Mouse (Mus musculus): Measurements from ENCODE around the gene Pitpnm3.
"Not testable (repeated sequence)": the region's sequence is repeated elsewhere in the genome, so short reads cannot be mapped to it uniquely, and the experiment has no call there.

Pitpnm3 gene

DNA sequence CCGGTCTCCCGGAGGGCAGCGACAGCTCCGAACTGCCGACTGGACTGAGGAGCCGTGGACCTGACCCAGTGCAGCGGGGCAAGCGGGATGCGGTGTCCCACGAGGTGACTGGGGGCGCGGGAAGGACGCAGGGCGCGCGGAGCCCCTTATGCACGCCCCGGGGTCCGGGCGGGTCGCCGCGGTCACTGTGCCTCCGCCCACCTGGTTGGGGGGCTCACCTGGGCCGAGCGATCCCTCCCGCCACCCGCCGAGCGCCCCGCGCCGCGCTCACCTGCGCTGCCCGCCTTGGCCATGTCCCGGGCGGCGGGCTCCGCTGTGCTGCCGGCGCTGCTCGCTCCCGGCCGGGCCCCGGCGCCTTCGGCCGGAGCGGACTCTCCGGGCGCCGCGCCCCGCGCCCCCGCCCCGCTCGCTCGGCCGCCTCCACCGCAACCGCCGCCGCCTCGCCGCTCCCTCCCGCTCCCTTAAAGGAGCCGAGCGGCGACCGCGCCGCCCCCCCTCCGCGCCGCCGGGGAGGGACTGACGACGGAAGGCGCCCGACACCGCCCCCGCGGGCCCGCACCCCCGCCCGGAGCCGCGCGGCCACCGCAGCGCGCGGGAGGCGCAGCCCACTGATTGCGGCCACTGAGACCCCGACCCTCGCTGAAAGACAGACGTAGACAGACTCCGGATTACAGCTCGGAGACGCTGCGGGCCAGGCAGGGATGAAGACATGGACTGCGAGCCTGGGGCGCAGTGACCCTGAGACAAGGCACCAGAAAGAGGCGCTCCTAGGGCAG lies at the start of gene Pitpnm3:
TSS of gene Pitpnm3 (minus strand) at position 396 of the 776 bp plus-strand sequence.
- DNase-seq: peak; percentile 70

DNA sequence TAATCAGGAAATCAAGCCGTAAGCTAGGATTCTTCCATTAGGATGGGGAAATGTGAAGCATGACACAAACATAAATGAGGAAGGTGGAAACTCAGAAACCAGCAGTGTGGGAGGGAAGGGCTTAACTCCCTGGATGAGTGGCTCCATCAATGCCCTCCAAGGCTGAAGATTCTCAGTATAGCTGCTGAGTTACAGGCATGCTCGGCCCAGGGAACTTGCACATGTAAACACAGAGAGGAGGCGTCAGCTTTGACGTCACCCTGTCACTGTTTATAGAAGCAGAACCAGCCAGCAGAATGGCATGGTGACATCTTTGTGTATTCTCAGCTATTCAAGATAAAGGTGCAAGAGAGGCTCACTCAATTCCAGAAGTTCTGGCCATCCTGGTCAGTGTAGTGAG lies 48.7 kb upstream of the Pitpnm3 start:
- no peak for DNase-seq

DNA sequence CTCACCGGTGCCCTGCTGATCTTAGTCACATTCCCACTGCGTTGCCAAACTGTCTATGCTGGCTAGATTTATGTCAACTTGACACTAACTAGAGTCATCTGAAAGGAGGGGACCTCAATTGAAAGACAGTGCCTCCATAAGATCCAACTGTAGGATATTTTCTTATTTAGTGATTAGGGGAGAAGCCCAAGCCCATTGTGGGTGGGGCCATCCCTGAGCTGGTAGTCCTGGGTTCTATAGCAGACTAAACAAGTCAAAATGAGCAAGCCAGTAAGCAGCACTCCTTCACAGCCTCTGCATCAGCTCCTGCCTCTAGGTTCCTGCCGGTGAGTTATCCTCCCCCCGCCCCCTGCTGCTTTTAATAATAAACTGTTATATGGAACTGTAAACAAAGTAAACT lies 45.6 kb upstream of the Pitpnm3 start:
- DNase-seq: no peak

DNA sequence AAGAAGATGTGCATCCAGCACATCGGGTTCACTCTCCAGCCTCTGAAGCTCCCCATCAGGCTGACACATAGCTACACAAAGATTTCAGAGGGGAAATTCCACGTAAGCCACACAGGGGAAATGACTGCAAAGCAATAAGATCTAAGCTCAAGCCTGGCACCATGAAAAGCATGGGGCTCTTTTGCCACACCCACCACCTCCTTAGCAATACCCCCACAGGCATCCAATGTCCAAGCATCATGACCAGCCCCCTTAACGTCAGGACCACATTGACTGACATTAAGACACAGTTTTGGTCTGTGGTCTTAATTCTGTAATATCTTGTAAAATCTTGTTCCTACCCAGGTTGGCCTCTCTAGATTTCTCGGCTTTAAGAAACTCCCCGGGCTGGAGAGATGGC lies 45.0 kb upstream of the Pitpnm3 start:
- no peak for DNase-seq

DNA sequence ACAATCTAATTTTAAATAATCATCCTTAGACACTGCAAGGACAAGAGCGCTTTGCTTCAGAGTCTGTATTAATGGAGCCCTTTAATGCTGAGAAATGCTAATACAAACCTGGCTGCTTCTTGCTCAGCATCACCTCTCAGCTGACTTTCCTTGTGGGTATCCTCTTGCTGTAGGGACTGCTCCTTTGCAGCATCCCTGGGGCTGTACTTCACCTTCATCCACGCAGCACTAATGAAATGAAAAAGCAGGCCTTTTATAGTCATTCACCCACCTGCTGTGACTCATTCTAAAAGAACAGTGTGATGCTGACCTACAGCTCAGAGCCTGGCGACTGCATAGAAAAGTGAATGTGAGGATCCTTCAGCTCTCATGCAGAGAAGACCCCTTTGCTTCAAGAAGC lies 41.0 kb upstream of the Pitpnm3 start:
- no peak for DNase-seq

DNA sequence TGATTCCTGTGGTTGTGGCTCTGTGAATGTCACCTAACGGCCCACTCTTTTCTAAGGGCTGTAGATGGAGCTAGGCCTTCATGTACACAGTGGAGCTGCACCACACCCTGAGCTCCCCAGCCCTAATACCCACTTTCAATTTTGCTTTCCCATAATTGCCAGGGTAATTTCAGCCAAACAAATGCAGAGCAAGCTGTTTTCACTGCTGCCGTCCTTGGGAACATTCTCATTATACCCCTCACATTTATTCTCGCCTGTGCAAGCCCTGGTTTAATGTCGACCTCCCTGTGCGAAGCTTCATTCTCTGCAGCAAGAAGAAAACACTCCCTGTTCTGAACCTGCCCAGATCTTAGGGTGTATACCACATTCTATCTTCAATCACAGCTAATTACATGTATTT lies 40.4 kb upstream of the Pitpnm3 start:
- no peak for DNase-seq

DNA sequence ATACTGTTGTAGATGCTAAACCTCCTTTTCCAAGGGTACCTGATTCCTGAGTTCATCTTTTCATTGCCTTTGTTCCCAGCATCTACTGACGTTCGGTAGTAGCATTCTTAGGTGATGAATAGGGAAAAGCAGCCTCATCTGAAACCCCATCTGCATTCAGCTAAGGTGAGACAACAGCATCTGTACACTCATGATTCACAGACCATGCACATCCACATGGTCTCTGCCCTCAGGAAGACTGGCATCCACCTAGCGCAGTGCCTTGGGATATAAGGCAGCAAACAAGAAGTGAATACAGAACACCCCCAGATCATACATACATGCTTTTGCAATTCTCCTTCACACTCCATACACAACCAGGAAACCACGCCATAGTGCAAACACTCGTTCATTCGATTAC lies 39.1 kb upstream of the Pitpnm3 start:
- DNase-seq: no peak

DNA sequence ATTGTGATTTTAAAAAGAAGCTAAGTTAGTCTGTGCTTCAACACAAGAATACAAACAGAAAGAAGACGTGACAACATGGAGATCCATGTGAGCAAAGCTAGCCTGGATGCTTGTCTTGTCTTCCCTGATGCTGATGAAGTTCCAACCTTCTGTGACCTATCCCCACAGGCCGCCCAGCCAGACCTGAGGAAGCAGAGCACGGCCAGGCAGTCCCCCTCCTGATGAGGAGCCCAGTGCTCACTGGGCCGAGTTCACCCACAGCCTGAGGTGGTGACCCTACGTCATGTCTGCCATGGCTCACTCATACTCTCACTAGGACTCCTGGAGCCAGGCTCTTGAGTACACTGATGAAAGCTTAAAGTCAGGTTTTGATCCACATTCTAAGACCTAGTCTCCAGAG lies 37.9 kb upstream of the Pitpnm3 start:
- DNase-seq: no peak

DNA sequence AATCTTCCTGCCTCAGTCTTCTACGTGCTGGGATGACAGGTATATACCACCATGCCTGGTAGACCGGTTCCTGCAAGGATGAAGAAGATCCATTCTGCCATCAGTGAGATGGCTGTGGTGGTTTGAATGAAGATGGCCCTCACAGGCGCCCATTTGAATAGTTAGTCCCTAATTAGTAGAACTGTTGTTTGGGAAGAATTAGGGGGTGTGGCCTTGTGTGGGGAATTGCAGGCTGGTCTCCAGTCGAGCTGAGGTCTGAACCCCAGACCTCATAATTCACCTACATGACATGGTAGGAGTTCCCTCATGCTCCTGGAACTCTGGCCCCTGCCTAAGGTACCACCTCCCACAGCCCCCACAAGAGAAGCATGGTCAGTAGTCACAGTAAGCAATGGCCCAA lies 36.3 kb upstream of the Pitpnm3 start:
- DNase-seq: not testable (repeated sequence)

DNA sequence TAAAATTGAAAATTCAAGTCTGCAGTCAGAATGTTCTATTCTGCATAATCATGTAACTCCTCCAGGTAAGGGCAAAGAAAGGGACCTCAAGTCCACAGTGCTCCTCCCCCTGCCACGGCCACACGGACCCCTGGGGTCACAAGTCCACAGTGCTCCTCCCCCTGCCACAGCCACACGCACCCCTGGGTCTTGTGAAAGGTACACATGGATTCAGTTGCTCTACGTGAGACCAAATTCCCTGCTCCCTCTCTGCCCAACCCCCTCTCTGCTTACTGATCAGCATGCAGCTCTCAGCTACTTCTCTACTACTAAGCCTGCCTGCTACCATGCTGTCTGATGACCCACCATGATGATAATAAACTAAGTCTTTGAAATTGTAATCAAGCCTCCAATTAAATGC lies 34.3 kb upstream of the Pitpnm3 start:
- no peak for DNase-seq

DNA sequence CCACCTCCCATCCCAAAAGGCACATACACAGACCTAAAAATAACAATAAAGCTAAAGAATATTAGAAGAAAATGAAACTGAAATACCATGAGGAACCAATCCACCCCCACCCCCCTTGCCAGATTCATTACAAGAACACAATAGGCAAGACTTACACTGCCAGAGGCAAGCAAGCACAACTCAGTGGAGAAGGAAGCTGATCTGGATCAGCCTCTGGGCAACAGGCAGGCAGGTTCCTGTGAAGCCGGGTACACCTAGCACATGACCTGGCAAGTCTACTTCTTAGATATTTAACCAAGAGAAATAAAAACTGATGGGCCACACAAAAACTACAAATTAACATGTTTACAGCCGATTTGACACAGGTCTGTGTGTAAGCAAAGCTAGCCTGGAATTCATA lies 27.6 kb upstream of the Pitpnm3 start:
- no peak for DNase-seq

DNA sequence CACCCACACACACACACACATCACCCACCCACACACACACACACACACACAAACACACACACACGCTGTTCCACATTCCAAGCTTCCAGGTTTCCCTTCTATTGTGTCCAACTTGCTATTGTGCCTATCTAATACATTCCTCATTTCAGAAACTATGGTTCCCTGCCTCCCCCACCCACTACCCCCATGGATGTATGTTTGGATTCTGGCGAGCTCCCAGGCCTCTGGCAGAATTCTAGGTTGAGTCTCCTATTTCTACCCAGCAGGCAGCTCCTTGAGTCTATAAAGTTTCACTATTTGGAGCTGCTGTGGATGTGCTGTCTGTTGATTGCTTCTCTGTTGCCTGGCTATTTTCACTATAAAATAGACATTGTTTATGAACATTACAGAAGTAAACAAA lies 21.0 kb upstream of the Pitpnm3 start:
- DNase-seq: peak; percentile 51

DNA sequence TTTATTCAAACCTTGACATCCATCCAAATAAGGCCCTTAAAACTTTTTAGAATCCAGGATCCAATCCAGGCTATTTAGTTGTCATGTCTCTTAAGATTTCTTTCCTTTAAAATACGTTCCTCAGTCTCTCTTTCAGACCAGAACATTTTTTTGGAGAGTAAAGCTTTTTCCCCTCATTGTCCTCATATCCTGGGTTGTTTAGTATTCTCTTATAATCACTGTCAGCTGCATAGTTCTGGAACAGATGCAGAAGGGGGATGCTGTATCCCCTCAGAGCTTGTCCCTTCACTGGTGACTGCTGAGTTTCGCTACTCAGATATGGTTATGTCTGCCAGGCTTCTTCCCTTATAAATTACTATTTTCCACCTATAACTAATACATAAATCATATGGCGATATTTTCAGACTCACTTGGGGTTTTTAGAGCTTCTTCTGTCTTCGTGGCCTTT lies 20.4 kb upstream of the Pitpnm3 start:
- no peak for DNase-seq

DNA sequence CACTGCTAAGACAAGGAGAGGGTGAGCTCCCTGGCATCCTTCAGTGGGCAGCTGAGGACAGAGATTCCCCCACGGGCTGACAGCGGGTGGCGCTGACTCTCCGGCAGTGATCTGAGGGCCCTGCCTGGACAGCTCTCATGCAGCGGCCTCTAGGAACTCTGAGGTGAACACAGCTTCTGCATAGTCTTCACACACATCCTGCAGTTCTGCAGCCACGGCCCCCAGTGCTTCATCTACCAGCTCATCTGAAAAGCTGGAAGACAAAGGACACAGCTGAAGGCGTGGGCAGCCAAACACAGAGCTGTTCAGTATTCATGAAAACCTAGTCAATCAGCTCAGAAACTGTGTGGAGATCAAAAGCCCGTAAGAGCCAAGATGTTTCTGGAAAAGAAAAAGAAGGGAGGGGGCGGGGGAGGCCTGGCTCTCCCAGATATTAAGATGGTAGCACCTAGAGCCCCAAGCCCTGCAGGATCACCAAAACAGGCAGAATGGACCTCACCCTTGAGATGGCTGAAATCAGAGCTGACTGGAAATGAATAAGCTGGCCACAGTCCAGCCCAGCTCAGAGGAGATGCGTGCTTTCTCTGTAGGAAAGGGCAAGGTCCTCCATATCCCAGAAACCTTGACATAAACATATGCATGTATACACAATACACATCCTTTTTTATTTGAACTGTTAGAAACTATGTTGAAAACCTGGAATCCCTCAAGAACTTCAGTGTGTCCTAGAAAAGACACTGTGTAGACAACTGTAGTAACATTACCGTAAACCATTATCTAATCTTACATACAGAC lies 19.8 kb upstream of the Pitpnm3 start:
- DNase-seq: peak; percentile 72

DNA sequence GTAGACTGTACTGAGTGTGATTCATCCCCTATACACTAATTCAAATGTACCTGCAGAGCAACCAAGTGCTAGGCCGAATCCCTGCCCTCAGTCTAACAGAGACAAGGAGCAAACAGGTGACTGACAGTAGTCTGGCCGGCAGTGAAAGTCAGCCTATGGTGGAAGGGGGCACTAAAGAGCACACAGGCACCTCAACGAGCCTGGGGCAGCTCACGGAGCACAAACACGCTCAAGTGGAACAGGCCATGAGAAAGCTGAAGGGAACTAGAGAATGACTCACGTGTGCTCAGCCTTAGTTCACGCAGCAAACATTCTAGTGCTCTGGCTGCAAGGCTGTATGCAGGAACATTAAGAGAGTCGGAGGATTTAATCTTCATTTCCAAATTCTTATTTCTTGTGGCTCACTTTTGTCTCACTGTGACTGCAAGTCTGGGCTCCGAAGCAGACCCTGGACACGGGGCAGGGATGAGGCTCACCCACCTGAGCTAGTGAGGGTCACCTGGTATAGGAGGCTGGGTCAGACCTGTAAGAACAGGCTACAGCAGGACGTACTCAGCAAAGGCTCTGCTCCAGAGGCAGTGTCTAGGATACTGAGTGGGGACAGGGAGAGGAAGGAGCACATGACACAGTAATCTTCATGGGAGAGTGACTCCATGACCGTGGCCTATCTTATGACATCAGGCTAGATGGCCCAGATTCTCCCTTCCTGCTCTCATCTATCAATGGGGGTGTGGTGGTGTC lies 17.7 kb upstream of the Pitpnm3 start:
- DNase-seq: no peak

DNA sequence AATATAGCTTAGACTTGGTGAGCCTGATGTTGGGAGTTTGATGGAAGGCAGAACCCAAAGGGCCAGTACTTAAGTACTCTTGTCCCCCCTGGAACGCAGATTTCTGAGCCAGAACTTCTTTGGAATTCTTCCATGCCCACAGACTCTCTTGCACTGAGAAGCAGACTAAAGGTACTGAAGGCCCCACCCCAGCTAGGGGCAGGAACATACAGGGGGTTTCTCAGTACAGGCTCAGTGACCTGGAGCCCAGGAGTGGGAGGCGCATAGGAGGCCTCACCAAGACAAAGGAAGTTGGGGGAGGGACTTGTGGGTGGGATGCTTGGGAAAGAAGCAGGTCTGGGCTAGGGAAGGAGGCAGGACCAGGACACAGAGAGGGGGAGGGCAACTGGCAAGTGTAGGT lies 15.5 kb upstream of the Pitpnm3 start:
- DNase-seq: no peak

DNA sequence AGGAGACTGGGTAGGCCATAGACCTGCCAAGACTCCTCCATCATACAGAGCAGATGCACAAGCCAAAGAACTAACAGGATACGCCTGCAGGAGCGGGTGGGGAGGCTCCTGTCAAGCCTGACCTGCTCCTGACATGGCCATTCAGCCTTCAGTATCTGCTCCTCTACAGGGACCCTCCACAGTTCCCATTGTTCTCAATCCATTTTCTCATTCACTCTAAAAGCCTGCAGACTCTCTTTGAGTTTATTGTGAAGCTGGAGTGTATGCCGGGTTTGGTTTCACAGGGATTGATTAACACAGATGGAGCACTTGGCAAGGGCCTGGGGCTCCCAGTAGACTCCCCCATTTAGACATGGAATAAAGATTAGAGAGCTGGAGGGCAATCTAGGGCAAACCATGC lies 12.3 kb upstream of the Pitpnm3 start:
- no peak for DNase-seq

DNA sequence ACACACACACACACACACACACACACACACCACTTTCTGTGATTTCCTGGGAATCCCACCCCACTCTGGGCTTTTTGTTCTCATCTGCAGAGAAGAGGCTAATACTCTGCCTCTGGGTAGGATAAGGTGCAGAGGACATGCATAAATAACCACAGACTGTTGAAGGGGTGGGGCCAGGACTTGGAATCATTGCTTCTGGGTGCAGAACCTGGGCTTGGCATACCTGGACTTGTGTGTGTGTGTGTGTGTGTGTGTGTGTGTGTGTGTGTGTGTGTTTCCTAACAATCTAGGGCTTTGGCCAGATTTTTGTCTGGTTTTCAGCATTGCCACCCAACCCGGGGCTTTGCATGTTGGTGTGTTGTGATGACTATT lies 10.3 kb upstream of the Pitpnm3 start:
- DNase-seq: no peak

DNA sequence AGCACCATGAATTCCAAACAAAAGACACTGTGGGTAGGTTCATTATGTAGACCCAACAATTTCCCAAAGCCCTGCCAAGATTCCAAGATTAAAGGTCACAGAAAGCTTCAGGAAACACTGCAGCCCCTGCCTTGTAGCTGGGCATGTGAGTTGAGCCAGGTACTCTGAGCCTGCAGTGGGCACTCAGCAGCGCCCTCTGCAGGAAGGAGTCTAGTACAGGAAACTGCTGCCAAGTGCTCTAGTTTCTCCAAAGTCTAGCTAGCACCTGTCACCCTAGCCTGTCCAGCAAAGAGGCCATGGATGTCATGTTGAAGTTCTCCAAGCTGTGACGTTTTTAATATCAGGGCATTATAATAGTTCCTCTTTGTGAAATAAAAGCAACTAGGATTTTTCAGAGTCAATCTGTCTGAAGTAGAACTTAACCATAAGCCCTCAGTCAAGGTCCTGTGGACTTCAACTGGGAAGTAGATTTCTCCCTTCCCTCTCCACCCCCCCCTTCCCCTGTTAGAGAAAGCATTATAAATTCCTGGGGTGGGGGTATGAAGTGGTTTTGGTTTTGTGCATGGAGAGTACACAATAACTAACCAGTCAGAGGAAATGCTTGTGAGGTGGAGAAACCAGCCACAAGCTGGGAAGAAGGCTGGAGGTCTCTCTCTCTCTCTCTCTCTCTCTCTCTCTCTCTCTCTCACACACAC lies 9.8 kb upstream of the Pitpnm3 start:
- DNase-seq: no peak

DNA sequence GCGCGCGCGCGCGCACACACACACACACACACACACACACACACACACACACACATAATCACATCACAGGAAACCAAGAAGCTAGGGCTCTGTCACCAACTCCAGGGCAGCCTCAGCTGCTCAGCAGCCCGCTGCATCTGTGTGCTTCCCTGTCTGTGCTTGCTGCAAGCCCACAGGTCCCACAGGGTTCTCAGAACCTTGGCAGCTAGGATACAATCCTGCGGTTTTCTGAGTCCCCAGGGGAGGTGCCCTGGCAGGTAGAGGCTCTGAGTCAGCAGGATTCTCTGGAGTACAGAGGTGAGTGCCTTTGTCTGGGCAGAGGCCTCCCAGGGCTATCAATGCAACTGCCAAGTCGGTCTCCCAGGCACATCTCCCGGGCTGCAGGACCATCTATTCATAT lies 7.3 kb upstream of the Pitpnm3 start:
- no peak for DNase-seq

DNA sequence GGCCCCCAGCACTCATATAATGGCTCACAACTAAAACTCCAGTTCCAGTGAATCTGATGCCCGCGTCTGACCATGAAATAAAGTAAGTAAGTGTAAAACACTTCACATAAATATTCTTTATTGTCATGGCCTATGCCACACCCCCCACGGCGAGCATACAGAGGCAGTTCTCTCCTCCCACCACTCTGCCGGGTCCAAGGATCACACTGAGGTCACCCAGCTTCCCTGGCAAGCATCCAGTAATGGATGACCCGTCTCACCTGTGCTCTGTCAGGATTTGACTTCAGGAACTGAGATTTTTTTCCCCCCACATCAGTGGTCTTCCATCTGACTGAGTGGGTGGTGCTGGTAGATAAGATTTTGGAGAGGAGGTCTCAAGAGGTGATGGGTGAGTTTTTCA lies 4.6 kb upstream of the Pitpnm3 start:
- no peak for DNase-seq

DNA sequence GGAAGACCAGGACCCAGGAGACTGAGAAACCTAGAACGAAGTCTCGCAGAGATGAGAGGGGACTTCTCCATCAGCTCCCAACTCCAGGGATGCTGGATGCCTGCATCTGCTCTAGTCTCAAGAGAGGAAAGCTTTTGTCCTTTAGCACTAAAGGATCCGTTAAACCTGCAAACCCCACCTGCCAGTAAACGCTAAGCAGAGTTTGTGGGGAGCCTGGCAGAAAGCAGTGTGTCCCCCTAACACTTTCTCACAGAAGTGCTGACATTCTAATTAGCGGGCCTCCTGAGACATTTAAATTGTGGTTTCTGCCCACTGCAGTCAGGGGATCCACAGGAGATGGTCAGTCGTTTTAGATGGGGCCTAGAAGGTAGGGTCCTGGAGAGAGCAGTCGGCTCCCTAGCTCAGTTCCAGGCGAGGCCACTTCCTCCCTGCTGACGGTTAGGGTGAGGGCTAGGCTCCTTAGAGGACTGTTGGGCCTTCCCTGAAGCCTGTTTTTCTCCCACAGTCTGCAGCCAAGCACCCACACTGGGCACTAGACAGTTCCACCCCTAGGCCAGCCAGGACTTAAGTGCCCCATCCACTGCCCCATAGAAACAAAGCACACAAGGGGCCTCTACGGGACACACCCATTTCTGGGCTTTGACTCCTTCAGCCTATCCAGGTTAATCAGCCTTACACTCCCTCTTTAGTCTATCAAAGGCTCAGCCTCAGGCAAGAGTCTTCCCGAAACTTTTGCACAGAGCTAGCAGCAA lies 829 bp upstream of the Pitpnm3 start:
- no peak for DNase-seq
